Mouse (Mus musculus): Measurements from ENCODE around the gene B3gnt2. TPM values are rescaled to one million over a fixed set of nuclear protein-coding genes. Genes with fewer than 3 reads are reported as not detected.
A peak's percentile ranks its signal among the peaks of the same experiment; 100 is the strongest.

Gene B3gnt2
- polyA plus RNA-seq, 1 experiment from 2014 or later: 25.5 TPM

GRCm38 (mm10) chr11:22871628-22872306 lies 11.0 kb upstream of the B3gnt2 start:
- DNase-seq (ENCODE audit: low spot score): peak; percentile 54

DNA sequence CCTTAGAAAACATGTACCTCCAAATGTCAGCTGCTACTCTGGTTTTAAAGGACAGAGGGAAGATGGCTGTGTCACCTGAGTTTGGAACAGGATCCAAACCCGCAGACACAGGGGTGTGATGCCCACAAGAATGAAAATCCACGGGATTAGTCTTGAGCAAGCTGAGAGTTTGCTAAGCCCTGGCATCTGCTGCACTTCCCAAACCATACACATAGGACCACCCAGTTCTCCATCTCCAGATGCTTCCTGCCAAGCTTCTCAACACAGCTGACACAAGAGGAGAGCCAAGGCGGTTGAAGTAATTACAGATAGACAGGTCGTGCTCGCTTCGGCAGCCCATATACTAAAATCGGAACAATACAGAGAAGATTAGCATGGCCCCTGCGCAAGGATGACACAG lies 7.8 kb upstream of the B3gnt2 start:
- DNase-seq (ENCODE audit: low spot score): no peak

DNA sequence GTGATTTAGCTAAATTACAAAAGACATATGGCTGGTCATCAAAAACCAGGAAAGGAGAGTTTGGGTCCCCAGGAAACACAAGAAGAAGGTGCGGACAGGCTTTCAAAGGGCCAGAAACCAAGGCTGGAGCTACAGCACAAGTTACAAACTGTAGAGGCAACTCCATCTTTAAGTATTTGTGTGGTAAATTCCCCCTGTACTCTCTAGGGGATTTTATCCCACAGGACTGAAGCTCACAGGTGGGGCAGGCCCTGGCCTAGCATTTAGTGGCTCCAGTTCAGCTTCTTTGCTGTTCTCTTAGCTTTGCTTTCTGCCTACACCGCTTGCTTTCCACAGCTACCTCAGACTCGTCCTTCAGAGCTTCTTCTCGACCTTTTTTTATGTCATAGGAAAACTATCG lies 6.9 kb upstream of the B3gnt2 start:
- no peak for DNase-seq (ENCODE audit: low spot score)

DNA sequence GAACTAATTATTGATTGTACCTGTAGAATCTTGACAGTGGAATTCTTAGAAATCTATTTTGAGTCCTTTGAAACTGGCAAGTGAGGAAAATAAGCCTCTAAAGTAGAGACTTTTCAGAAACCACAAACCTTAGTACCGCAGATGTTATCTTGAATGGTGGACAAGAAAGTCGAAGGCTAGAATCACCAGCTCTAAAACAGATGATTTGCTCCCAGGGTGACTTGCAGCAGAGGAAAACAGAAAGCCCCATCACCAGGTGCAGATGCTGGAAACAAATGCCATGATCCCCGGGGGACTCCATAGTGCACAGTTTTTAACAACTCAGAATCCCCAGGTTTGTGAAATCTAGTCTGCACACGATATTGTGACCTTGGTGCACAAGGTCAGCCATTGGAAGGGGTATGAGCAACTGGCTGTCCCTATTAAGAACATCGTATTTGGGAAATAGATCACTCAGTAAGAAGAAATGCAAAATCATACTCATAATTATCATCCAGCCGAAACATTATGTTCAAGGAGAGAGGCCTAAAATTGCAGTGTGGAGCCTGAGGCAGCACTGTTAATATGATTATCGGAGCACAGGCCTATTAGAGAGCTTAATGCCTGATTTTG lies 5.0 kb upstream of the B3gnt2 start:
- DNase-seq (ENCODE audit: low spot score): no peak

- no peak for DNase-seq (ENCODE audit: low spot score)
Measured at GRCm38 (mm10) chr11:22864305-22865060, 3.7 kb upstream of the B3gnt2 start.

GRCm38 (mm10) chr11:22863581-22863980 lies 2.8 kb upstream of the B3gnt2 start:
- no peak for DNase-seq (ENCODE audit: low spot score)

DNA sequence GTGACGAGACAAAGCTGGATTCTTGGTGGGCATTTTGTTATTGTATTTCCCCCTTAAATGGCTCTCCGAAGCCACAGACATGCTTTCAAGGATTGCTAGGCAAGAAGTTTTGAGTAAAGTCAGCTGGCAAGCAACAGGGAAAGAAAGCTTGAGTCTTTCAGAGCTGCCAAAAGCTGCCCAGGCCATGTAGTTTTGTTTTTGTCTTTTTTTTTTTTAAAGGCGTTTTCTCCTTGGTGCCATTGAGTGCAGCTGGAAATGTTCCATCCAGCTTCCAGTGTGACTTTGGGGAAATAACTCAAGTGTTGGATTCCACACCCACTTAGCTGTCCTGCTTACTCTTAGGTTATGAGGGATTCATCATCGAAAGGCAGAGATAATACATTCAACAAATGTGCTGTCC lies 554 bp upstream of the B3gnt2 start:
- DNase-seq (ENCODE audit: low spot score): no peak

- DNase-seq (ENCODE audit: low spot score): peak; percentile 93
Measured at GRCm38 (mm10) chr11:22859633-22860334, 977 bp downstream of the B3gnt2 start.

GRCm38 (mm10) chr11:22859301-22859632 lies 1.5 kb downstream of the B3gnt2 start:
- no peak for DNase-seq (ENCODE audit: low spot score)

DNA sequence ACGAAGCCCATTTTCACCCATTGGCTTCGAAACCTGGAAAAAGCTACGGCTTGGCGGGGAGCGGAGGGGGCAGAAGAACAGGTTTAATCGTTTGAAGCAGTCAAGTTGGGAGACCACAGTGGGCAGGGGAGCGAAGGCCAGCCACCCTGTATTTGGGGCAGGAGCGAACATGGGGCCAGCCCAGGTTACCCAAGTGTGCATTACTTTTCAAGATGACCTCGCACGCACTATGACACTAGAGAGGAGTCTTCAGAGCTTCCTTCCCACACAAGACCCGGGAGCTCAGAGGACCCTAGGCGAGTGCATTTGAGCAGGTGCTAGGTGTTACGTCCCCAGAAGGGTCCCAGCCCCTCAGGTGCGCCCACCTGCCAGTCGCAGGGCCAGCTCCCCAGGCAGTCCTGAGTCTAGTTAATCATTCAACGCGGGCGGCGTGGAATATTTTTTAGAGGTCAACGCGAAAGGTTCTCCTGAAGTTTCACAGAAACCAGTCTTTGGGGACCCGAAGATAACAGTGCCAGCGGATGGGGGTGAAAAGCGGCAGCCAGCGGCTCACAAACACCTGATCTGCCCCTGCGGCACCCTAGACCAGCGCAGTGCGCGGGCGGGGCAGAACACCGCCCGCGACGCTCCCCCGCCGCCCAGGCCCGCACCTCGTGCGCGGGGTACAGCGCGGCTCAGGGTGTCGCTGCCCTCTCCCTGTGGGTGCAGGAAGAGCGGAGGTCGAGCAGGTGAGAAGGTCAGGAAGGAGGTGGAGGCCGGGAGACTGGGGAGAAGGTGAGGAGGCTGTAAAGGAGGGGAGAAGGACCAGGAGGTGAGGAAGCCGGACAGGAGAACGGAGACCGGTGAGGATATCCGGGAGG lies 2.1 kb downstream of the B3gnt2 start:
- peak; percentile 59 for DNase-seq (ENCODE audit: low spot score)

- DNase-seq (ENCODE audit: low spot score): no peak
Measured at GRCm38 (mm10) chr11:22857705-22858440, 2.9 kb downstream of the B3gnt2 start.

DNA sequence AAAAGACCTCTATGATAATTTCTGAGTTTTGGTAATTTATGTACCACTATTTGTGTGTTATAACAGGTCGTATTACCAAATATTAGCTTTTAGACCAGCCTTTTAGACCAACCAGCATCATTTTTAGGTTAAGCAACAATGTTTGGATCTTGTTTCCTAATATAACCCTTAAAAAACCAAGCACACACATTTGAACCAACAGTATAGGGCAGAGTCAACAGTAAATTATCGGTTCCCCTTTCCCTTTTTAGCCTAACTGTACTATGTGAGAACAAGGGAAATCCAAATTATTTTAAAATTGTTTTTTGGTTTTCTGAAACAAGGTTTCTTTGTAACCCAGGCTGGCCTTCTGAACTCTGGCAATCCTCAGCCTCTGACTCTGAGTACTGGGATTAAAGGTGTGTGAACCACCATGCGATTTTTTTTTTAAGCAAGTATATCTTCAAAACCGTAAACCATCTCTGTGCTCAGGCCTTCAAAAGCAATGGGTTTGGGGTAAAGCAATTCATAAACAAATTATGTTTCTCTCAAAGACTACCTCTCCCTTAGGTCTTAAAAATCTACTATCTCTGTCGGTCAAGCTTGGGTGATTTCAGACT lies 3.6 kb downstream of the B3gnt2 start:
- DNase-seq (ENCODE audit: low spot score): no peak

GRCm38 (mm10) chr11:22856371-22856965 lies 4.3 kb downstream of the B3gnt2 start:
- DNase-seq (ENCODE audit: low spot score): no peak

- DNase-seq (ENCODE audit: low spot score): no peak
Measured at GRCm38 (mm10) chr11:22854571-22854970, 6.2 kb downstream of the B3gnt2 start.

DNA sequence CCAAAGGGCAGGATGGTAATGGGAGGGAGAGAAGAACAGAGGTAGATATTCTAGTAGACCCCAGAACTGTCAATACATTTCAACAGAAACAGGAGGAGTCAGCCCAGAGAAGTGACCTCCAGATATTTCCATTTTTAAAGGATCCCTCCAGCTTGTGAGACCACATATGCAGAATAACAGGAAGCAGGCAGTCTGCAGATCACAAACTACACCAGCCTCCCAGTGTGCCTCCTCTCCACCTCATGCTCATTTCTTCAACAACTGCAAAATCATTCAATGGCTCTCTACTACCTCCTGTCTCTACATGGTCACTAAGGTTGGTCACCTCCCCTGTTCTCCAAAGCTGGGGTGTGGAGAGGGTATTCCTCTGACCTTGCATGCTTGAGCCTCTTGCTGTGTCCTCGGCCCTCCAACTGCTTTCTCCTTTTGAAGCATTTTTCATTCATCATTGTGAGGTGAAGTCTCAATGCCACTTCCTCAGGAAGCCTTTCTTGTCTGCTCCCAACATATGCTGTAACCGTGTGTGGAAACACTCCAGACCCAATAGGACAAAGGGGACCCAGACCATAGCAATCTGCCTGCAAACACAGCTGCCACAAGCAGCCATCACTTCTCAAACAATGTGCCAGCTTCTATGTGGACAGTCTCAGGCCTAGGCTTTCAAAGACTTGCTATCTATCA lies 7.1 kb downstream of the B3gnt2 start:
- peak; percentile 66 for DNase-seq (ENCODE audit: low spot score)

DNA sequence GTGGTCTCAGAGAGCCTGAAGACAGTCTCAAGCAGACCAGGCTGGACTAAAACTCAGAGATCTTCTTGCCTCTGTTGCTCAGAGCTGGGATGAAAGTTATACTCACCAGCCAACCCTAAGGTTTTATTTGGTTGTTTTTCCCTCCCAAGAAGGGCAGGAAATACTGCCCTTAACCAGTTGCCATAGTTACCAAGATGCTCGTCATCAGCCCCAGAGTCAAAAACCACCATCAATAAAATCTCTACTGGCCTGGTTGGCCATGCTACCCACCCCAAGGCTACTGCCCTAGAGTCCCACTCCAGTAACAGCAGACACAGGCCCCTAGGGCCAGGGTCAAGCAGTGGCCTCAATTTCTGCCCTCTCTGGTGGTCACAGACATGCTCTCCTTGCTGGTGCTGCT lies 8.3 kb downstream of the B3gnt2 start:
- no peak for DNase-seq (ENCODE audit: low spot score)

DNA sequence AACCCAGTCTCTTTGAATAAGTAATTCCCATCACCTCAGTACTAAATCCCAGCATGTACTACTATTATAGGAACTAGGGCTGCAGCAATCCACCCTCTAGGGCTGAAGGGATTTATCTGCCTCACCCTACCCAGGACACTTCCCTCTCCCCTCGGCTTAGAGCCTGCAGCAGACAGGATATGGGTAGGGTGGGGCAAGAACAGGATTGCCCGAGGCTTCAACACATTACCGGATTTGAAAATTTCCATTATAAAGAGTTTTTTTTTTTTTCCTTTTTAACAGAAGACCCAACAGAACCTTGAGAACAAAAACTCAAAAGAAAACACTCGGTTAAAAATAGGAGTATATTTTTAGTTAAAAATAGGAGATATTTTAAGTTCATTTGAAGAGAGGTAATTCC lies 9.3 kb downstream of the B3gnt2 start:
- no peak for DNase-seq (ENCODE audit: low spot score)

DNA sequence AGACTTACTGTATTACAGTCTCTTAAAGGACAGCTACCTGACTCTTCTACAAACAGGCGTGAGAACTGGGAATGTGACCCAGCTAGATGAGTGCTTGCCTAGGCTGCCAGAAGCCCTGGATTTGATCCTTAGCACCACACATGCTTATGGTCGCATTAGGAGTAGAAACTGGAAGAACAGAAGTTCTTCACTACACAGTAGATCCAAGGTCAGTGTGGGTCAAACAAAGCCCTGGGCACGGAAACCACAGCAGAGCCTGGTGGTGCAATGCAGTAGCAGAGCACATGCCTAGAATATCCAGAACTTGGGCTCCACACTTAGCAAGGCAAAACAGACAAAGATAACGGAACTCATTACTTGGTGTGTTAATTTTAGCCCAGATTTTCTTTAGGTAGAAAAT lies 10.7 kb downstream of the B3gnt2 start:
- DNase-seq (ENCODE audit: low spot score): no peak

- DNase-seq (ENCODE audit: low spot score): peak; percentile 40
Measured at GRCm38 (mm10) chr11:22848649-22849195, 12.0 kb downstream of the B3gnt2 start.
